Comparison of ENCODE assay signal across 24 mouse cellular contexts in genomic region chr1:61524886-61525285, GRCm38 (mm10).
DNase-seq lines count a peak whose midpoint lies in the region; ATAC-seq and TF ChIP-seq lines count a peak whose summit lies in the region.
"Had no signal": no experiment of that assay in that cellular context is flagged by ENCODE, and none has a peak within 500 bp of the region (broad histone marks: within the 10 kb centered on the region; RNA-seq: fewer than 3 reads in every experiment).

No protein-coding gene starts in this region.

- DNase-seq in gastrocnemius, adult 2 months: no peak
- DNase-seq in gastrocnemius, adult 18-20 months (ENCODE audit: low spot score): no peak
- DNase-seq in liver, embryonic 14.5 days (ENCODE audit: low read depth in 3 of 3, low spot score in 3 of 3): no peak
- DNase-seq in brain, embryonic 14.5 days (ENCODE audit: low read depth): no peak
- no peak for DNase-seq in cerebellum, postnatal 36 days
- DNase-seq in ovary, postnatal 14 days (ENCODE audit: low spot score): no peak
- DNase-seq: adrenal gland, postnatal 25 days; cerebellum, adult 18-20 months; gastrocnemius, postnatal 14 days; kidney, adult 18-20 months; kidney, postnatal 10 days; spleen, adult 18-20 months; thymus, adult 2 months had no signal

- no peaks in the 10 kb centered on the region for H3K4me1 ChIP-seq in liver, embryonic 14.5 days (replicated peaks; ENCODE audit: control insufficient read depth in 2 of 2, insufficient read depth in 2 of 2, low read length in 1 of 2)
- no peaks in the 10 kb centered on the region for H3K4me1 ChIP-seq in liver, embryonic 12.5 days
- peaks cover 18% of the 10 kb centered on the region for H3K4me1 ChIP-seq in E14TG2a.4 (replicated peaks; ENCODE audit: low read depth, low read length)
- H3K4me1 ChIP-seq: heart, embryonic 15.5 days; neural tube, embryonic 13.5 days; stomach, embryonic 15.5 days had no signal

- no peak overlapping the region for H3K4me2 ChIP-seq in liver, embryonic 14.5 days (ENCODE audit: low read depth)
- H3K4me2 ChIP-seq in liver, embryonic 12.5 days: no peak overlapping the region
- H3K4me2 ChIP-seq: forebrain, embryonic 12.5 days; heart, embryonic 15.5 days; midbrain, embryonic 11.5 days; neural tube, embryonic 13.5 days; stomach, embryonic 15.5 days had no signal

- TF ChIP-seq POLR2A in brain, embryonic 14.5 days (IDR thresholded peaks at IDR 0.05; ENCODE audit: borderline replicate concordance, extremely low read depth, insufficient read depth, insufficient read length, poor library complexity, severe bottlenecking): no peak

- H3K27me3 ChIP-seq in liver, embryonic 14.5 days (ENCODE audit: control insufficient read depth, insufficient read depth, low read length): no peaks in the 10 kb centered on the region
- no peaks in the 10 kb centered on the region for H3K27me3 ChIP-seq in liver, embryonic 12.5 days (replicated peaks)
- H3K27me3 ChIP-seq in E14TG2a.4 (ENCODE audit: insufficient read depth, low read length): no peaks in the 10 kb centered on the region
- H3K27me3 ChIP-seq: forebrain, embryonic 12.5 days; heart, embryonic 15.5 days; neural tube, embryonic 13.5 days; stomach, embryonic 15.5 days had no signal

- no peak overlapping the region for H3K4me3 ChIP-seq in gastrocnemius, adult 2 months
- H3K4me3 ChIP-seq in liver, embryonic 14.5 days (ENCODE audit: insufficient read depth in 1 of 2, low read depth in 2 of 2, low read length in 2 of 2): no peak overlapping the region
- no peak overlapping the region for H3K4me3 ChIP-seq in liver, embryonic 12.5 days
- H3K4me3 ChIP-seq in E14TG2a.4 (replicated peaks; ENCODE audit: low read length): no peak overlapping the region
- H3K4me3 ChIP-seq: embryonic facial prominence, embryonic 10.5 days; forebrain, embryonic 12.5 days; heart, embryonic 15.5 days; hindbrain, embryonic 10.5 days; neural tube, embryonic 13.5 days; stomach, embryonic 15.5 days had no signal

- no peaks in the 10 kb centered on the region for H3K36me3 ChIP-seq in liver, embryonic 14.5 days (replicated peaks; ENCODE audit: control insufficient read depth, insufficient read depth, low read depth)
- H3K36me3 ChIP-seq in liver, embryonic 12.5 days: no peaks in the 10 kb centered on the region
- H3K36me3 ChIP-seq in E14TG2a.4 (ENCODE audit: insufficient read depth, low read length): no peaks in the 10 kb centered on the region
- H3K36me3 ChIP-seq: embryonic facial prominence, embryonic 10.5 days; forebrain, embryonic 12.5 days; heart, embryonic 15.5 days; hindbrain, embryonic 10.5 days; neural tube, embryonic 13.5 days; stomach, embryonic 15.5 days had no signal

- no peak for ATAC-seq in liver, embryonic 14.5 days (ENCODE audit: insufficient read depth)
- no peak for ATAC-seq in liver, embryonic 12.5 days
- ATAC-seq: hindbrain, postnatal 0 days had no signal

- H3K27ac ChIP-seq in gastrocnemius, adult 2 months: no peak overlapping the region
- H3K27ac ChIP-seq in liver, embryonic 14.5 days: no peak overlapping the region
- H3K27ac ChIP-seq in liver, embryonic 12.5 days: no peak overlapping the region
- H3K27ac ChIP-seq: embryonic facial prominence, embryonic 10.5 days; forebrain, embryonic 12.5 days; heart, embryonic 15.5 days; hindbrain, embryonic 10.5 days; hindbrain, postnatal 0 days; macrophage; neural tube, embryonic 13.5 days; stomach, embryonic 15.5 days had no signal

- no peaks in the 10 kb centered on the region for H3K9me3 ChIP-seq in liver, embryonic 14.5 days (ENCODE audit: control insufficient read depth, low read length)
- no peaks in the 10 kb centered on the region for H3K9me3 ChIP-seq in liver, embryonic 12.5 days (replicated peaks)
- H3K9me3 ChIP-seq in E14TG2a.4 (ENCODE audit: low read length): no peaks in the 10 kb centered on the region; the same call in 1 of the 2 replicates
- H3K9me3 ChIP-seq: embryonic facial prominence, embryonic 10.5 days; forebrain, embryonic 12.5 days; heart, embryonic 15.5 days; hindbrain, embryonic 10.5 days; neural tube, embryonic 13.5 days; stomach, embryonic 15.5 days had no signal

- H3K9ac ChIP-seq in liver, embryonic 14.5 days (replicated peaks): no peak overlapping the region
- no peak overlapping the region for H3K9ac ChIP-seq in liver, embryonic 12.5 days
- H3K9ac ChIP-seq: forebrain, embryonic 12.5 days; heart, embryonic 15.5 days; neural tube, embryonic 13.5 days; stomach, embryonic 15.5 days had no signal

- intact Hi-C loops in gastrocnemius, adult 2 months (cut with DNase I): no loop called here

- WGBS in liver, embryonic 14.5 days (ENCODE audit: insufficient replicate concordance): 45% methylated on average over 1 of the region's 1 CpGs
- WGBS in liver, embryonic 12.5 days (ENCODE audit: insufficient replicate concordance): 53% methylated on average over 1 of the region's 1 CpGs

- peak; percentile 7; the same call in 1 of the 2 replicates for TF ChIP-seq CTCF in gastrocnemius, adult 2 months (IDR thresholded peaks at IDR 0.05)
- 0 out of 2 replicates have a peak, but pooled peaks have one; percentile 3 for TF ChIP-seq CTCF in liver, embryonic 14.5 days (IDR thresholded peaks at IDR 0.05; ENCODE audit: low read depth)
- peak; percentile 68 for TF ChIP-seq CTCF in E14TG2a.4 (conservative IDR thresholded peaks at IDR 0.05; ENCODE audit: low read length)
- peak; percentile 27; the same call in 1 of the 2 replicates for TF ChIP-seq CTCF in brain, embryonic 14.5 days (IDR thresholded peaks at IDR 0.05; ENCODE audit: borderline replicate concordance, extremely low read depth, insufficient read depth, insufficient read length)

- TF ChIP-seq EP300 in liver, embryonic 14.5 days (IDR thresholded peaks at IDR 0.05; ENCODE audit: low read depth): no peak

Comparison
In these comparisons a context has a peak if more than half of its experiments do, and no peak if none do; other contexts are left out.
1. CTCF ChIP-seq: peak in every context shown above with its lines; median percentile 68 in E14TG2a.4; 27 in brain, embryonic 14.5 days; 7 in gastrocnemius, adult 2 months; 3 in liver, embryonic 14.5 days.